22 mouse cellular contexts compared by ENCODE assay signal in genomic region chr2:49984780-49985179, GRCm38 (mm10).
"Had no signal": no experiment of that assay in that cellular context is flagged by ENCODE, and none has a peak within 500 bp of the region (broad histone marks: within the 10 kb centered on the region; RNA-seq: fewer than 3 reads in every experiment).

No protein-coding gene starts in this region.

- H3K9me3 ChIP-seq: limb, embryonic 10.5 days; limb, embryonic 13.5 days; liver, embryonic 12.5 days; liver, embryonic 15.5 days; lung, embryonic 15.5 days; megakaryocyte, embryonic 14.5 days; midbrain, embryonic 10.5 days; midbrain, embryonic 13.5 days; neural tube, embryonic 13.5 days had no signal

- H3K4me3 ChIP-seq: limb, embryonic 10.5 days; limb, embryonic 13.5 days; liver, embryonic 12.5 days; liver, embryonic 15.5 days; lung, embryonic 15.5 days; megakaryocyte, embryonic 14.5 days; midbrain, embryonic 10.5 days; midbrain, embryonic 13.5 days; myocyte; neural tube, embryonic 13.5 days had no signal

- H3K27me3 ChIP-seq: limb, embryonic 13.5 days; liver, embryonic 12.5 days; liver, embryonic 15.5 days; lung, embryonic 15.5 days; megakaryocyte, embryonic 14.5 days; midbrain, embryonic 13.5 days; neural tube, embryonic 13.5 days had no signal

- H3K36me3 ChIP-seq: limb, embryonic 10.5 days; limb, embryonic 13.5 days; liver, embryonic 12.5 days; liver, embryonic 15.5 days; lung, embryonic 15.5 days; midbrain, embryonic 10.5 days; midbrain, embryonic 13.5 days; neural tube, embryonic 13.5 days had no signal

- H3K4me1 ChIP-seq: liver, embryonic 12.5 days; liver, embryonic 15.5 days; lung, embryonic 15.5 days; megakaryocyte, embryonic 14.5 days; midbrain, embryonic 10.5 days; midbrain, embryonic 13.5 days; neural tube, embryonic 13.5 days had no signal

- H3K27ac ChIP-seq: limb, embryonic 10.5 days; limb, embryonic 13.5 days; liver, embryonic 12.5 days; liver, embryonic 15.5 days; lung, embryonic 15.5 days; midbrain, embryonic 10.5 days; midbrain, embryonic 13.5 days; neural tube, embryonic 13.5 days had no signal

- H3K4me2 ChIP-seq: limb, embryonic 13.5 days; liver, embryonic 12.5 days; liver, embryonic 15.5 days; lung, embryonic 15.5 days; midbrain, embryonic 13.5 days; neural tube, embryonic 13.5 days had no signal

- H3K9ac ChIP-seq: limb, embryonic 13.5 days; liver, embryonic 12.5 days; liver, embryonic 15.5 days; lung, embryonic 15.5 days; midbrain, embryonic 13.5 days; neural tube, embryonic 13.5 days had no signal

- DNase-seq: kidney, adult 18-20 months; kidney, adult 9 months; kidney, postnatal 14 days; kidney, postnatal 4 days; liver; lung, adult 18-20 months; lung, postnatal 10 days; lung, postnatal 36 days; retina, postnatal 1 day; thymus, adult 2 months; thymus, postnatal 25 days had no signal

- ATAC-seq: liver, embryonic 12.5 days; midbrain, embryonic 13.5 days; midbrain, embryonic 16.5 days had no signal
